Mouse (Mus musculus) embryonic facial prominence, embryonic 15.5 days (tissue): ENCODE results near the gene Lgi1. TPM values are rescaled to one million over a fixed set of nuclear protein-coding genes. Genes with fewer than 3 reads are reported as not detected.

ENCODE experiments used
- ATAC-seq: fragments of 200-750 bp; cut with Nextera tagmentation; 2 replicates; pipeline ENCODE4 v1.8.0; 2017; ENCODE audit warnings: low read depth, moderate TSS enrichment; ENCODE audit not compliant: insufficient number of reproducible peaks, low FRiP score, low TSS enrichment
- H3K27ac ChIP-seq: fragments of 300-500 bp; sonication (generic); replicated peaks from 2 replicates; pipeline ENCODE4 v1.5.1; 2015; ENCODE audit warnings: mild to moderate bottlenecking, inconsistent platforms
- H3K27me3 ChIP-seq: fragments of 300-500 bp; sonication (generic); 2 replicates; pipeline ENCODE4 v1.6.1; 2015; ENCODE audit warnings: inconsistent platforms
- H3K36me3 ChIP-seq: fragments of 300-500 bp; sonication (generic); 2 replicates; pipeline ENCODE4 v1.6.1; 2015; ENCODE audit warnings: mild to moderate bottlenecking, inconsistent platforms
- H3K4me1 ChIP-seq: fragments of 300-500 bp; sonication (generic); 2 replicates; pipeline ENCODE4 v1.6.1; 2015; ENCODE audit warnings: inconsistent platforms
- H3K4me2 ChIP-seq: fragments of 300-500 bp; sonication (generic); replicated peaks from 2 replicates; pipeline ENCODE4 v1.6.1; 2015; ENCODE audit warnings: mild to moderate bottlenecking, inconsistent platforms
- H3K4me3 ChIP-seq: fragments of 300-500 bp; sonication (generic); replicated peaks from 2 replicates; pipeline ENCODE4 v1.5.1; 2015; ENCODE audit warnings: mild to moderate bottlenecking, inconsistent platforms
- H3K9ac ChIP-seq: fragments of 300-500 bp; sonication (generic); 2 replicates; pipeline ENCODE4 v1.6.1; 2015; ENCODE audit warnings: inconsistent platforms
- H3K9me3 ChIP-seq: fragments of 300-500 bp; sonication (generic); replicated peaks from 2 replicates; pipeline ENCODE4 v1.6.1; 2016; ENCODE audit warnings: inconsistent platforms
- WGBS: fragments of 180-500 bp; shearing (Covaris S2); methylation state at CpG from one replicate; pipeline ENCODE4 v1.1.7; 2015; 5-methylcytosine and 5-hydroxymethylcytosine counted together
- polyA plus RNA-seq: library from polyadenylated mRNA; unstranded; fragments of >200 nt; fragmentation: Nextera tagmentation; extraction: Ambion mirVana; gene quantifications from 2 replicates; pipeline ENCODE4 v1.2.1, GENCODE M21; 2015

Gene Lgi1
- polyA plus RNA-seq, 1 experiment from 2014 or later = 2.6 TPM

GRCm38 (mm10) chr19:38327002-38327401 is 62.7 kb downstream of the Lgi1 start:
- no peaks in the 10 kb centered on the region for H3K4me1 ChIP-seq
- WGBS = 55% methylated on average over 4 of the region's 4 CpGs
- no peak overlapping the region for H3K4me2 ChIP-seq
- no peak for ATAC-seq
- no peak overlapping the region for H3K4me3 ChIP-seq
- H3K36me3 ChIP-seq = no peaks in the 10 kb centered on the region
- no peak overlapping the region for H3K27ac ChIP-seq
- H3K9ac ChIP-seq = no peak overlapping the region
- no peaks in the 10 kb centered on the region for H3K27me3 ChIP-seq
- no peaks in the 10 kb centered on the region for H3K9me3 ChIP-seq

- no peaks in the 10 kb centered on the region for H3K9me3 ChIP-seq
- no peak overlapping the region for H3K4me2 ChIP-seq
- no peaks in the 10 kb centered on the region for H3K36me3 ChIP-seq
- H3K27ac ChIP-seq = no peak overlapping the region
- no peak overlapping the region for H3K4me3 ChIP-seq
- H3K9ac ChIP-seq = no peak overlapping the region
- H3K4me1 ChIP-seq = no peaks in the 10 kb centered on the region
- H3K27me3 ChIP-seq = no peaks in the 10 kb centered on the region
- 90% methylated on average over 7 of the region's 7 CpGs for WGBS
- ATAC-seq = no peak
Measured at GRCm38 (mm10) chr19:38328010-38328409, 63.7 kb downstream of the Lgi1 start.

GRCm38 (mm10) chr19:38329257-38329656 is 64.9 kb downstream of the Lgi1 start:
- Histone ChIP-seq H3K9ac (no peak overlapping the region), H3K9me3 (no peaks in the 10 kb centered on the region), H3K27ac (no peak overlapping the region), H3K27me3 (no peaks in the 10 kb centered on the region), H3K4me3 (no peak overlapping the region), H3K4me2 (no peak overlapping the region), H3K4me1 (no peaks in the 10 kb centered on the region), H3K36me3 (no peaks in the 10 kb centered on the region)
- no peak for ATAC-seq
- WGBS = 73% methylated on average over 5 of the region's 5 CpGs

- 74% methylated on average over 1 of the region's 1 CpGs for WGBS
- ATAC-seq = no peak
Measured at GRCm38 (mm10) chr19:38331072-38331471, 66.7 kb downstream of the Lgi1 start.

GRCm38 (mm10) chr19:38332245-38332644 is 67.9 kb downstream of the Lgi1 start:
- H3K27me3 ChIP-seq = no peaks in the 10 kb centered on the region
- no peaks in the 10 kb centered on the region for H3K4me1 ChIP-seq
- H3K9ac ChIP-seq = no peak overlapping the region
- no peaks in the 10 kb centered on the region for H3K36me3 ChIP-seq
- no peak overlapping the region for H3K4me3 ChIP-seq
- no peak for ATAC-seq
- no peak overlapping the region for H3K27ac ChIP-seq
- 69% methylated on average over 2 of the region's 2 CpGs for WGBS
- no peak overlapping the region for H3K4me2 ChIP-seq
- no peaks in the 10 kb centered on the region for H3K9me3 ChIP-seq

More at GRCm38 (mm10) chr19:38331072-38331471, 66.7 kb downstream of the Lgi1 start:
- Histone ChIP-seq H3K4me3 (no peak overlapping the region), H3K4me1 (no peaks in the 10 kb centered on the region), H3K4me2 (no peak overlapping the region), H3K9ac (no peak overlapping the region), H3K27ac (no peak overlapping the region), H3K9me3 (no peaks in the 10 kb centered on the region), H3K36me3 (no peaks in the 10 kb centered on the region), H3K27me3 (no peaks in the 10 kb centered on the region)

- Histone ChIP-seq H3K27ac (no peak overlapping the region), H3K4me1 (no peaks in the 10 kb centered on the region), H3K4me2 (no peak overlapping the region), H3K36me3 (no peaks in the 10 kb centered on the region), H3K4me3 (no peak overlapping the region), H3K27me3 (no peaks in the 10 kb centered on the region), H3K9ac (no peak overlapping the region), H3K9me3 (no peaks in the 10 kb centered on the region)
- WGBS = 55% methylated on average over 3 of the region's 3 CpGs
- ATAC-seq = no peak
Measured at GRCm38 (mm10) chr19:38332820-38333219, 68.5 kb downstream of the Lgi1 start.

- Histone ChIP-seq H3K4me2 (no peak overlapping the region), H3K9me3 (no peaks in the 10 kb centered on the region), H3K9ac (no peak overlapping the region), H3K36me3 (no peaks in the 10 kb centered on the region), H3K27me3 (no peaks in the 10 kb centered on the region), H3K4me1 (no peaks in the 10 kb centered on the region), H3K4me3 (no peak overlapping the region), H3K27ac (no peak overlapping the region)
- 82% methylated on average over 3 of the region's 3 CpGs for WGBS
- ATAC-seq = no peak
Measured at GRCm38 (mm10) chr19:38336553-38336952, 72.2 kb downstream of the Lgi1 start.

GRCm38 (mm10) chr19:38337332-38337731 is 73.0 kb downstream of the Lgi1 start:
- Histone ChIP-seq H3K4me3 (no peak overlapping the region), H3K27me3 (no peaks in the 10 kb centered on the region), H3K9me3 (no peaks in the 10 kb centered on the region), H3K4me1 (no peaks in the 10 kb centered on the region), H3K36me3 (no peaks in the 10 kb centered on the region), H3K9ac (no peak overlapping the region), H3K27ac (no peak overlapping the region), H3K4me2 (no peak overlapping the region)
- ATAC-seq = no peak
- 81% methylated on average over 3 of the region's 3 CpGs for WGBS

- H3K4me1 ChIP-seq = no peaks in the 10 kb centered on the region
- H3K36me3 ChIP-seq = no peaks in the 10 kb centered on the region
- no peak overlapping the region for H3K27ac ChIP-seq
- no peak overlapping the region for H3K4me2 ChIP-seq
- H3K9ac ChIP-seq = no peak overlapping the region
- ATAC-seq = no peak
- H3K27me3 ChIP-seq = no peaks in the 10 kb centered on the region
- 70% methylated on average over 3 of the region's 3 CpGs for WGBS
- H3K9me3 ChIP-seq = no peaks in the 10 kb centered on the region
- no peak overlapping the region for H3K4me3 ChIP-seq
Measured at GRCm38 (mm10) chr19:38339734-38340133, 75.4 kb downstream of the Lgi1 start.

GRCm38 (mm10) chr19:38343246-38343645 is 78.9 kb downstream of the Lgi1 start:
- Histone ChIP-seq H3K27me3 (no peaks in the 10 kb centered on the region), H3K9me3 (no peaks in the 10 kb centered on the region), H3K4me2 (no peak overlapping the region), H3K4me1 (no peaks in the 10 kb centered on the region), H3K4me3 (no peak overlapping the region), H3K9ac (no peak overlapping the region), H3K27ac (no peak overlapping the region), H3K36me3 (no peaks in the 10 kb centered on the region)
- 77% methylated on average over 1 of the region's 1 CpGs for WGBS
- no peak for ATAC-seq

GRCm38 (mm10) chr19:38348271-38349012 is 84.1 kb downstream of the Lgi1 start:
- ATAC-seq = no peak
- H3K36me3 ChIP-seq = no peaks in the 10 kb centered on the region
- WGBS = 36% methylated on average over 13 of the region's 13 CpGs

GRCm38 (mm10) chr19:38349013-38349341 is 84.6 kb downstream of the Lgi1 start:
- 76% methylated on average over 5 of the region's 5 CpGs for WGBS
- H3K27ac ChIP-seq = no peak overlapping the region
- no peak overlapping the region for H3K4me2 ChIP-seq
- no peaks in the 10 kb centered on the region for H3K9me3 ChIP-seq
- H3K36me3 ChIP-seq = no peaks in the 10 kb centered on the region
- H3K4me1 ChIP-seq = no peaks in the 10 kb centered on the region
- no peaks in the 10 kb centered on the region for H3K27me3 ChIP-seq
- H3K9ac ChIP-seq = no peak overlapping the region
- H3K4me3 ChIP-seq = no peak overlapping the region
- ATAC-seq = no peak

More at GRCm38 (mm10) chr19:38348271-38349012, 84.1 kb downstream of the Lgi1 start:
- no peak overlapping the region for H3K4me2 ChIP-seq
- no peaks in the 10 kb centered on the region for H3K4me1 ChIP-seq
- no peak overlapping the region for H3K9ac ChIP-seq
- H3K9me3 ChIP-seq = no peaks in the 10 kb centered on the region
- no peak overlapping the region for H3K27ac ChIP-seq
- H3K4me3 ChIP-seq = no peak overlapping the region
- H3K27me3 ChIP-seq = no peaks in the 10 kb centered on the region
